Mouse (Mus musculus): ENCODE data around the gene Rnls. TPM values are rescaled to one million over a fixed set of nuclear protein-coding genes. Genes with fewer than 3 reads are reported as not detected.

Gene Rnls
- total and polyA plus RNA-seq, 3 experiments = not detected

DNA sequence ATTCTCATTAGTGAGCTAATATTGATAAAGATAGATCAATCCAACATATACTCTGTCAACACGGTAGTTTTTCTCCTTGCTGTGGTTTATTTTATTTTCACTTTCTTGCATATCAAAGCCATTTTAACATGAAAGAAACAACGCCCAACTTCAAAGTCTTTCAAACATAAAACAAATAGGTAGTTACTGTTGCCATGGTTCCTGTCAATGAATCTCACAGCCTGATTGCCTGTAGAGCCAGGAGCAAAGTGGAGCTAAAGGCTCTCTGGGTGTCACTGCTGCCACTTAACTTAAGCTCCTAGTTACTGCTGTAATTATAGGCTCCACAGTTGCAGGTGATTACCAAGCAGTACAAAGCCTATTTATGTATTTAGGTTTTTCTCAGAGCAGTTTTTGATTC lies 126.8 kb downstream of the Rnls start:
- TF ChIP-seq GABPA (IDR thresholded peaks at IDR 0.05; ENCODE audit: low read depth, low read length) (no peak), ZNF384 (IDR thresholded peaks at IDR 0.05; ENCODE audit: low read depth, low read length) (no peak), SMC3 (IDR thresholded peaks at IDR 0.05; ENCODE audit: low read depth, low read length) (no peak), JUND (IDR thresholded peaks at IDR 0.05; ENCODE audit: low read depth, low read length) (no peak), UBTF (IDR thresholded peaks at IDR 0.05; ENCODE audit: borderline replicate concordance, insufficient read depth, low read depth, low read length) (no peak), MAFK (IDR thresholded peaks at IDR 0.05; ENCODE audit: borderline replicate concordance, low read depth, low read length) (no peak), USF2 (IDR thresholded peaks at IDR 0.05; ENCODE audit: borderline replicate concordance in 1 of 2, insufficient read depth in 1 of 2, low read depth in 1 of 2, low read length in 2 of 2) (no peak)
- H3K27ac ChIP-seq (ENCODE audit: control insufficient read depth, low read depth, low read length) = no peak overlapping the region
- no peak overlapping the region for H3K9ac ChIP-seq (ENCODE audit: control insufficient read depth, low read depth, low read length, poor library complexity, severe bottlenecking)
- no peaks in the 10 kb centered on the region for H3K27me3 ChIP-seq (ENCODE audit: control insufficient read depth in 1 of 2, insufficient read depth in 2 of 2, low read length in 2 of 2)
- H3K36me3 ChIP-seq (ENCODE audit: control insufficient read depth in 1 of 2, insufficient read depth in 2 of 2, low read length in 2 of 2) = peaks cover 0 to 2% of the 10 kb centered on the region in 2 experiments; a peak in 2 of 4 replicates
- no peak overlapping the region for H3K4me3 ChIP-seq (ENCODE audit: control insufficient read depth in 1 of 2, insufficient read depth in 1 of 2, low read depth in 2 of 2, low read length in 2 of 2)
- no peak for DNase-seq (ENCODE audit: low read depth, low spot score)
- H3K4me1 ChIP-seq (ENCODE audit: control insufficient read depth in 1 of 2, insufficient read depth in 2 of 2, low read length in 2 of 2) = peaks cover 2 to 6% of the 10 kb centered on the region in 2 experiments
- no peaks in the 10 kb centered on the region for H3K9me3 ChIP-seq (replicated peaks; ENCODE audit: insufficient read depth, low read length)
- no peaks in the 10 kb centered on the region for H3K79me2 ChIP-seq (ENCODE audit: control insufficient read depth, insufficient read depth, low read length, poor library complexity)

DNA sequence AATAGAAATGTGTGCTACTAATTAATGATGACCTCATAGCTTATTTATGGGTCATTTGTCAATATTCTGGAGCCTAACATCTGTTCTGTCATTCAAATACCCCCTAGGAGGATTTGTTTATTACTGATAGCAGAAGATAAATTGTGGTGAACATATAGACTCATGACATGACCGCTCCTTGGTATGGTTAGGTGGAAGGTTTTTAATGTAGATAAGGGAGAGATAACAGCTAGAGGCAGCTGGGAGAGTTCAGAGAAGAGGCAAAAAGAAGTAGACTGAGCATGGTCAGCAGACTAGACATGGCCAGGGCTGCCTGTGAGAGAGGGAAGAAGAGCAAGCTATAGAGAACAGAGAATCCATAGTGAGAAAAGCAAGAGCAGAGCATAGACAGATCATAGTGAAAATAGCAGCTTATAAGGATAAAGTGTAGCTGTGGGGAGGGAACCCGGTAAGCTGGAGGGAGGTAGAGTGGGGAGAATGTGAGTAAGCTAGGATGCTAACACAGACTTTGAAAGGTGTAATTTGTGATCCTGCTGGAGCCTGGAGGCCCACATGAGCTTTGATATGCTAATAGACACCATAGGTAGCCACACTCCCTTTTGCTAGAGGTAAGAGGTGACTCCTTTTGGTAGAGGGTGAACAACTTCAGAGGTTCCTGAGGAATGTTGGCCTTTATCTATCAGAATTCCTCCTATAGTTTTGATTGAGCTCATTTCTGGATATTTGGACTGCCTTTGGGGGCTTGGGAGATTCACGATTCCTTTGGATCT lies 127.7 kb downstream of the Rnls start:
- H3K79me2 ChIP-seq (ENCODE audit: control insufficient read depth, insufficient read depth, low read length, poor library complexity) = no peaks in the 10 kb centered on the region
- DNase-seq (ENCODE audit: low read depth, low spot score) = peak; percentile 9
- no peak overlapping the region for H3K27ac ChIP-seq (ENCODE audit: control insufficient read depth, low read depth, low read length)
- no peak for TF ChIP-seq RCOR1 (IDR thresholded peaks at IDR 0.05; ENCODE audit: low read depth, low read length)
- peak; percentile 32 to 37; a peak in 1 of 4 replicates for TF ChIP-seq EP300 (IDR thresholded peaks at IDR 0.05; ENCODE audit: low read depth in 1 of 2, low read length in 2 of 2)
- TF ChIP-seq TCF12 (IDR thresholded peaks at IDR 0.05; ENCODE audit: low read depth, low read length) = 0 out of 2 replicates have a peak, but pooled peaks have one; percentile 14
- TF ChIP-seq TBP (IDR thresholded peaks at IDR 0.05; ENCODE audit: low read depth, low read length) = no peak
- peak; percentile 55 for TF ChIP-seq GATA1 (IDR thresholded peaks at IDR 0.05; ENCODE audit: low read depth, low read length)
- peak; percentile 52 for TF ChIP-seq ETS1 (IDR thresholded peaks at IDR 0.05; ENCODE audit: low read depth, low read length)
- H3K4me3 ChIP-seq (ENCODE audit: control insufficient read depth in 1 of 2, insufficient read depth in 1 of 2, low read depth in 2 of 2, low read length in 2 of 2) = no peak overlapping the region
- H3K4me1 ChIP-seq (ENCODE audit: control insufficient read depth in 1 of 2, insufficient read depth in 2 of 2, low read length in 2 of 2) = peaks cover 2% of the 10 kb centered on the region in 2 experiments; a peak in 3 of 4 replicates
- H3K36me3 ChIP-seq (ENCODE audit: control insufficient read depth in 1 of 2, insufficient read depth in 2 of 2, low read length in 2 of 2) = peaks cover 0 to 2% of the 10 kb centered on the region in 2 experiments; a peak in 1 of 4 replicates
- no peaks in the 10 kb centered on the region for H3K9me3 ChIP-seq (replicated peaks; ENCODE audit: insufficient read depth, low read length)
- H3K9ac ChIP-seq (ENCODE audit: control insufficient read depth, low read depth, low read length, poor library complexity, severe bottlenecking) = no peak overlapping the region
- no peaks in the 10 kb centered on the region for H3K27me3 ChIP-seq (ENCODE audit: control insufficient read depth in 1 of 2, insufficient read depth in 2 of 2, low read length in 2 of 2)
